Mouse (Mus musculus): ENCODE results near the gene Cpsf2.
A peak's percentile ranks its signal among the peaks of the same experiment; 100 is the strongest.
"Not testable (repeated sequence)": the region's sequence is repeated elsewhere in the genome, so short reads cannot be mapped to it uniquely, and the experiment has no call there.

Cpsf2 gene

GRCm38 (mm10) chr12:101975601-101976571 lies at the start of gene Cpsf2:
Cpsf2 (plus strand) TSS chr12:101975988.
- peak; percentile 86 to 87 for DNase-seq (ENCODE audit: low spot score in 2 of 2)

- no peak for DNase-seq (ENCODE audit: low spot score in 2 of 2)
Observed at GRCm38 (mm10) chr12:101928423-101928822, 47.4 kb upstream of the Cpsf2 start.

DNA sequence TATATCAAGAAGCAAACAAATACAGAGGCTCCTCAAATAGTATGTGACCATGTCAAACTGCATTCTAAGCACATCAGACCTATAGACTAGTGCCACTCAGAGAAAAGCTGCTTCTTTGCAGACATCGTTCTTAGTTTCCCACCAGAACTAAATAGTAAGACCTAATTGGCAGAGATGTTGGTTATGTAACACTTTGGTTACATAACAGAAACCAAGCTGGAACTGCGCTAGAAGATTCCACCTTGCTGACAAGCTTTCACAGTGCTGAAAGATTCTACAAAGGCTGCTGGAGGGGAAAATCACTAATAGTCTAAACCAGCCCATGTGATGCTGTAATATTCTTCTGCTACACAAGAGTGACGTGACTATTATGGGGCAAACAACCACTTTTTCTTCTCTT lies 40.6 kb upstream of the Cpsf2 start:
- no peak for DNase-seq (ENCODE audit: low spot score in 2 of 2)

GRCm38 (mm10) chr12:101937572-101937971 lies 38.2 kb upstream of the Cpsf2 start:
- DNase-seq (ENCODE audit: low spot score in 2 of 2) = no peak

- no peak for DNase-seq (ENCODE audit: low spot score in 2 of 2)
Observed at GRCm38 (mm10) chr12:101947986-101948385, 27.8 kb upstream of the Cpsf2 start.

DNA sequence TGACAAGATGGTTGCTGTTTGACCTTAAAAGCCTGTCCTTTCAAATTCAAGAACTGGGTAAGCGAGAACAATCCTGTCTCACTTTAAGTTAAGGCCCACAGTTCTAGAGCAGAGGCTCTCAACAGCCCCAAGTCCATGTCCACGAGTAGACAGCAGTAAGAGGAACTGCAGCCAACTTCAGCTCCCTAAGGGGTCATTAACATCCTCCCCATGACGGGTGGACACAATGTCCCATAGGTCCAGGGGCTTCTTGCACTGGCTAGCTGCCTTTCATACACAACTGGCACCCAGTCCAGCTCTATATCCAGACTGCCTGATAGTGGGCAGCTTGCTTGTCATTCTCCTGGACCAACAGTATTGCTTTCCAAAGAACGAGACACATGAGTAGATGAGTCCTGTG lies 27.0 kb upstream of the Cpsf2 start:
- no peak for DNase-seq (ENCODE audit: low spot score in 2 of 2)

DNA sequence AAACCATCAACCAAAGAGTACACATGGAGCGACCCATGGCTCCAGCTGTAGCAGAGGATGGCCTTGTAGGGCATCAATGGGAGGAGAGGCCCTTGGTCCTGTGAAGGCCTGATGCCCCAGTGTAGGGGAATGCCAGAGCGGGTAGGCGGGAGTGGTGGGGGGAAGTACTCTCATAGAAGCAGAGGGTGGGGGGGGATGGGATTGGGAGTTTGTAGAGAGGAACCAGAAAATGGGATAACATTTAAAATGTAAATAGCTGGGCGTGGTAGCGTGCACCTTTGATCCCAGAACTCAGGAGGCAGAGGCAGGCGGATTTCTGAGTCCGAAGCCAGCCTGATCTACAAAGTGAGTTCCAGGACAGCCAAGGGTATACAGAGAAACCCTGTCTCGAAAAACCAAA lies 20.0 kb upstream of the Cpsf2 start:
- DNase-seq (ENCODE audit: low spot score in 2 of 2) = not testable (repeated sequence)

- peak; percentile 27 to 29 for DNase-seq (ENCODE audit: low spot score in 2 of 2)
Observed at GRCm38 (mm10) chr12:101957079-101957941, 18.5 kb upstream of the Cpsf2 start.

GRCm38 (mm10) chr12:101957942-101958544 lies 17.7 kb upstream of the Cpsf2 start, which contains the start of gene Atxn3:
Atxn3 (minus strand) TSS chr12:101958246.
- DNase-seq (ENCODE audit: low spot score in 2 of 2) = peak; percentile 97 to 98

- no peak for DNase-seq (ENCODE audit: low spot score in 2 of 2)
Observed at GRCm38 (mm10) chr12:101958556-101958955, 17.2 kb upstream of the Cpsf2 start.

GRCm38 (mm10) chr12:101958960-101959780 lies 16.6 kb upstream of the Cpsf2 start:
- not testable (repeated sequence) for DNase-seq (ENCODE audit: low spot score in 2 of 2)

DNA sequence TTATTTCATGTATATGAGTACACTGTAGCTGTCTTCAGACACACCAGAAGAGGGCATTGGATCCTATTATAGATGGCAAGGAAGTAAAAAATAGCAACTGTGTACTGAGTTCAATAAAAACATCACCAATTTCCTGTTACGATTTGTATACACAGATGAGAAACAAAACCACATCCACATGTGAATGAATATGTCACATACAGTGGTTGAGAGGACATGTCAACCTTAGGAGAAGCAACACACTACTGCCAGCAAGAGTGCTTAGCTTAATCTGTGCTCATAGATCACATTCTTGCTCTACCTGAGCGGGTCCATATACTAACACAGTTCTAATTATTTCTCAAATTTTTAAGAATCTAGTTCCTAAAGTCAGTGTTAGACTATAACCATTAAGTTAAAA lies 4.5 kb upstream of the Cpsf2 start:
- no peak for DNase-seq (ENCODE audit: low spot score in 2 of 2)

DNA sequence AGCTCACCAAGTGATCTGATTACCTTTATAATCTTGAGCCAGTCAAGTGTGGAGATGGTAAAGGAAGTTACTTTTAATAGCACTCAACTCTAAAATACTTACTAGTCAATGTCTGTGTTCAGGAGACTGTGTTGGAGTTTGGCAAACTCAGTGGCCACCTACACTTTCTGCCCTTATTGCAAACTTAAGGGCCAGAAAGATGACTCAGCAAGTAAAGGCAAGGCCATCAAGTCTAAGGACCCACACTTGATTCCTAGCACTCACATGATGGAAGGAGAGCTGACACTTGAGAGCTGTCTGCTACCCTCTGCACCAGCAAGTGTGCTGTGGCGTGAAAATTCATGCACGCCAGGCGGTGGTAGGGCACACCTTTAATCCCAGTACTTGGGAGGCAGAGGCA lies 3.6 kb upstream of the Cpsf2 start:
- DNase-seq (ENCODE audit: low spot score in 2 of 2) = no peak

DNA sequence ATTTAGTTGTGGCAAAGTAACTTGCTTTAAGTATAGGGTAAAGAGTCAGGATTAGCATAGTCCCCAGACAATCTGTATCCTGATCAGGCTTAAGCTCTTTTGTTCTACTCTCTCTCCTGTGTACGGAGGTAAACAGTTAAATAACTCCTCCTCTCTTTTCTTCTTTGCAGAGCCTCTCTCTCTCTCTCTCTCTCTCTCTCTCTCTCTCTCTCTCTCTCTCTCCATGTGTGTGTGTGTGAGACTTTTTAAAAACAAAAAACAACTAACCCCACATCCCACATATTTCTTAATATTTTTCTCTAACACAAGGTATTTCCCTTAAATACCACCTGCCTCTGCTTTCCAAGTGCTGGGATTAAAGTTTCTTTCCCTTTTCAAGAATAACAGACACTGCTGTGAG lies 1.2 kb upstream of the Cpsf2 start:
- DNase-seq (ENCODE audit: low spot score in 2 of 2) = no peak

DNA sequence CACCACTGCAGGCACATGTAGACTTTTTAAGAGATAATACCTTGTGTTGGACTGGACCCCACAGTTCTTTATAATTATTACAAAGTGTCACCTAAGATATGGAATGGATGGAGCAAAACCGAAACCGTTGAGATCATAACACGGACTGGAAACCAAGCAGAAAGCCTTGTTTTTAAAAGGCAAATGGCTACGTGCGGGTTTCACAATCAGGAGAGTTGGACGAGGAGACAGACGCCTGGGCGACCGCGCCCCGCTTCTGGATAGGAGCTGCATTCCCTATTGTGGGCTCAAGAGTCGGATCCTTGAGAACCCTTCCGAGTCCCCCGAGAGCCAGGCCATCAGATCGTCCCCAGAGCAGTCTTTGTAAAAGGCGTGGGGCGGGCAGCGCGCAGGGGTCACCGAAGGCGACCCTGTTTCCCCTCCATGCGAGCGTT lies 604 bp upstream of the Cpsf2 start:
- no peak for DNase-seq (ENCODE audit: low spot score in 2 of 2)

GRCm38 (mm10) chr12:101976651-101977403 lies 1.0 kb downstream of the Cpsf2 start:
- DNase-seq (ENCODE audit: low spot score in 2 of 2) = no peak

DNA sequence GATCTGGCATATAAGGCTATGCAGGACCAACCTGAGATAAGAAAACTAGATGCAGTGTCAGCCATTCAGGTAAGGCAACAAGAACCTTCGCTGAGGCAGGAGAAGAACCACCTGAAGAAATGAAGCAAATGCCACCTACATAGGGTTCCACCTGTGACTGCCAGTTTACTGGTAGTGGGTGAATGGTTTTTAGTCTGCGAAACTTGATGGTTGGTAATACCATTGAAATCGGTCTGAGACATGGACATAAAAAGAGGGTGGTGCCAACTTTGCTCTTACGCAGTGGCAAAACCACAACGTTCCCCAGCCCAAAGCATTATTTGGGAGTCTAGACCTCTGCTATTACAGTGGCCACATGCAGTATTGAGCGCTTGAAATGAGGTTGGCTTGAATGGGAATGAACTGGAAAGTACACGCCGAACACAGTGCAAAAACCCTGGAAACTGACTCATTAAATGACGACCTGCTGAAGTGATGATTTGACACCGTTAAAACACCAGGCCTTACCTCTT lies 1.7 kb downstream of the Cpsf2 start:
- no peak for DNase-seq (ENCODE audit: low spot score in 2 of 2)

- DNase-seq (ENCODE audit: low spot score in 2 of 2) = no peak
Observed at GRCm38 (mm10) chr12:101978162-101978561, 2.4 kb downstream of the Cpsf2 start.

GRCm38 (mm10) chr12:101978588-101978987 lies 2.8 kb downstream of the Cpsf2 start:
- no peak for DNase-seq (ENCODE audit: low spot score in 2 of 2)

GRCm38 (mm10) chr12:101979213-101979750 lies 3.5 kb downstream of the Cpsf2 start:
- DNase-seq (ENCODE audit: low spot score in 2 of 2) = no peak

Data from heart, adult 9 months (tissue).